Mouse (Mus musculus) cerebellum, adult 2 months (tissue): Measurements from ENCODE around the gene Spdye4c.

Source experiments
- CTCF ChIP-seq: fragments of 200-500 bp; IDR thresholded peaks from 2 replicates; pipeline ENCODE4 v1.5.1; 2011; ENCODE audit warnings: low read depth, mild to moderate bottlenecking, control low read depth, low read length, moderate library complexity, borderline replicate concordance; ENCODE audit not compliant: insufficient read depth
- POLR2A ChIP-seq: fragments of 200-500 bp; IDR thresholded peaks from 2 replicates; pipeline ENCODE4 v1.6.1; 2011; ENCODE audit warnings: low read length, control low read depth, borderline replicate concordance; ENCODE audit not compliant: insufficient read depth

DNA sequence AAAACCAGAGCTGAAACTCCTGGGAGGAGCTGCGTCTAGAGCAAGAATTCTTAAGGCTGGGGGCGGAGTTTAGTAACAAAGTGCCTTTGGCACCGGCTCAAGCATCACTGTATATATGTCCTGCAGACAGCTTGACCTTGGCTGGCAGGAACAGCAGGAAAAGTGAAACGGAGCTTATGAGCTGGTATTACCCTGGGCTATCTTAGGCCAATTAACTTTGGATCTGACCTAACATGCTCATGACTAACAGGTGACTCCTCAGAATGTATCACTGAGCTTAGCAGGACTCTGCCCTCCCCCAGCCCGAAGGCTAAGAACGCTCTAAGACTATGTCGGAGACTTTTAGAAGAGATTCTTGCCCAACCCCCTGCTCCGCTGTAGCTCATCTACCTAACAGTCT is 25.1 kb upstream of the Spdye4c start:
- TF ChIP-seq CTCF (no peak), POLR2A (no peak)
